Mouse (Mus musculus) urinary bladder, adult 18-20 months (tissue): ENCODE measurements around the gene Apoa2.

ENCODE experiments used
- DNase-seq, 2 experiments: peaks; one replicate each; pipeline ENCODE4 v3.0.0; 2022; ENCODE audit warnings: low spot score in 2 of 2, mixed read lengths in 2 of 2

Apoa2 gene

DNA sequence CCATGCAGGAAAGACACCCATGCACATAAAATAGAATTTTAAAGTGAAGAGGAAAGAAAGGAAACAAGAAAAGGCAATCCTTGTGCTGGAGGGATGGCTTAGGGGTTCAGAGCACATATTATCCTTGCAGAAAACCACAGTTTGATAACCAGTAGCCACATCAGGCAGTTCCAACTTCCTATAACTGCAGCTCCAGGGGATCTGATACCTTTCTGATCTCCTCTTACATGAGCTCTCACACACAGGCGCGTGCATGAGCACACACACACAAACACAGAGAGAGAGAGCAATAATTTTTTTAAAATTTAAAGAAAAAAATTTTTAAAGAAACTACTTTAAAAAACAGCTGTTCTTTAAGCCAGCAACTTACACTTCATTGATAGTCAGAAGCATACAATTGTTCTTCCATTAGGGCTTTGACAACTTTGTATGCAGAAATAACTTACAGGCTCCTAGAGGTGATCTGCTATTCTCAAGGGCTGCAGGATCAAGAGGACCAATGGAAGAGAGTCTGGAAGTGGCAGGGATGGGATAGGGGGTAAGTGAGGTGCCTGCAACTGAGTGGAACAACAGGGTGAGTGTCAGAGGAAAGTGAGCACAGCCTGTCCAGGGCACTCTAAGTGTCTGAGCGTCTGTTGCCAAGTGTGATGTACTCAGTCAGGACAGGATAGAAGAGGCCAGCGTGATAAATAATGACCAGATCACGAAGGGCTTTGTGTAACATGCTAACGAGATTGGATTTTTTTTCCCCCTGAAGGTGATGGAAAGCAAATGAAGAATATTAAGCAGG lies 19.0 kb upstream of the Apoa2 start:
- DNase-seq, result no peak

DNA sequence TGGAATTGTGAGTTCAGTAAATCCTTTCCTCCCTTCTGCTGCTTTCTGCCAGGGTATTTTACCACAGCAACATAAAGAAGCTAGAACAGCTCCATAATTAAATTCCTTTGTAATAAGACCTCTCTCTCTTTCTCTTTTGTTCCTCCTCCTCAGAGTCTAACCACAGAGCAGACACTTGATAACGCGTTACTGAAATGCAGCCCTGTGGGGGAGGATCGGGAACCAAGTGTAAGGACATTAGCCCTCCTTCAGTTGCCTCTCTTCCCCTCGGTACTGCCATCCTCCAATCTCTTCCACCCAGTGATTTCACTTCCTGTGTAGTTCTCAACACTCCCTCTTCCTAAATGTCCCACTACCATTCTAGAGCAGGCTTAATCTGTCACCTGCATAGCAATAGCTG lies 15.4 kb upstream of the Apoa2 start:
- DNase-seq, result no peak

DNA sequence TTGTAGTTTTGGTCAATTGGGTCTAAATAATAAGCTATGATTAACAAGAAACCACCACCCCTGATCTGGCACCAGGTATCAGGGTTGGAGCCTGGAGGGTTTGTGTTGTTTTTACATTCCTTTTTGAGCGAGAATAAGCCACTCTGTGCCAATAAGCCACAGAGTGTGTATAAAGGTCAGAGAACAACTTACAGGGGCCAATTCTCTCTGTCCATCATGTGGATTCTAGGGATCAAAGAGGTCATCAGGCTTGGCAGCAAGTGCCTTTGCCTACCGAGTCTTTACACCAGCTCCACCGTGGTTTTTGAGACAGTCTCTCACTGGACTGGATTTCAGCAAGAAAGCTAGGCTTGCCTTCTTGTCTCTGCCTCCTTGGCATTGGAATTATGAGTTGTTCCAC lies 12.0 kb upstream of the Apoa2 start:
- DNase-seq, result no peak

DNA sequence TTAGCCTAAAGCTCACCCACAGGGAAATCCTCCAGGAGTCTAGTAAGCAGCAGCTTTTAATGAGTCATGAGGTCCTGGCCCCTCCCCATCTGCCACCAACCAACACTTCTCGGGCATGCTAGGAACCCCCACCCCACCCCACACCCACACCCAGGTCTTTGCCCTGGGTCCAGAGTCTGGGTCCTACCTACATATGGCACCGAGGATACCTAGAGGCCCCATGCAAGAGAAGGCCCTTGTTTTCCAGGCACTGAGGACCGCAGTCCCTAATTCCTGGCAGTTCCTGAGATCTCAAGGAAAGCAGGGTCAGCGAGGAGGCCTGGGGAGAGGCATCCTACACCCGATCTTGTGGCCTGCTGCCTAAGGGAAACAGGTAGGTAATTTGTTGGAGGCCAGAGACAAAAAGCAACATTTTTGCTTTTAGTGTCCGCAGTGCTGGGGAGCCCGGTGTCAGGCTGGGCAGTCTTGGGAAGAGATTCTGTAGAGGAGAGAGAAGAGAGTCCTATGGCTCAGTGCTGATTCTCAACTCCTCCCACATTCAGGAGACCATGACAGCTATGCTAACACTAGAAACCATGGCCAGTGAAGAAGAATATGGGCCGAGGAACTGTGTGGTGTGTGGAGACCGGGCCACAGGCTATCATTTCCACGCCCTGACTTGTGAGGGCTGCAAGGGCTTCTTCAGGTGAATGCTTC lies 10.9 kb upstream of the Apoa2 start, which contains the start of gene Nr1i3:
Gene Nr1i3, plus strand, starts transcription at position 170 of the 696 bp plus-strand sequence.
- DNase-seq, result no peak

DNA sequence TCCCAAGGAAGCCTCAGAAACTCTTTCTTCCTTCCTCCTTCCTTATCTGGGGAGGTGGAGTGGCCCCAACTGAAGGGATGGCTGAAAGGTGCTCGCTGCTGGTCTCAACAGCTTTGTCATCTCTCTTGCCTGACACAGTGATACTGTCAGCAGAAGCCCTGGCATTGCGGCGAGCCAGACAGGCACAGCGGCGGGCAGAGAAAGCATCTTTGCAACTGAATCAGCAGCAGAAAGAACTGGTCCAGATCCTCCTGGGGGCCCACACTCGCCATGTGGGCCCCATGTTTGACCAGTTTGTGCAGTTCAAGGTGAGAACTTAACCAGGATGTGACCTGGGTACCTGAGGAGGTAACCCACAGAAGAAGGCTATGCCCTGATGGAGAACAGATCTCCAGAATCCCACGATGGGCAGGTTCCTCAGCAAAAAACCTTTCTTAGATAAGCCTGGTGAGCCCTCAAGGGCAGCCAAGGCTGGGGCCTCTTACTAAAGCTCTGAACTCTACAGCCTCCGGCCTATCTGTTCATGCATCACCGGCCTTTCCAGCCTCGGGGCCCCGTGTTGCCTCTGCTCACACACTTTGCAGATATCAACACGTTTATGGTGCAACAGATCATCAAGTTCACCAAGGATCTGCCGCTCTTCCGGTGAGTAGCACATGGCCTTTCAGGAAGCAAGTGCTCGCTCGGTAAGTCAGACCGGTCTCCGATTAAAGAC lies 8.5 kb upstream of the Apoa2 start:
- DNase-seq, result no peak

DNA sequence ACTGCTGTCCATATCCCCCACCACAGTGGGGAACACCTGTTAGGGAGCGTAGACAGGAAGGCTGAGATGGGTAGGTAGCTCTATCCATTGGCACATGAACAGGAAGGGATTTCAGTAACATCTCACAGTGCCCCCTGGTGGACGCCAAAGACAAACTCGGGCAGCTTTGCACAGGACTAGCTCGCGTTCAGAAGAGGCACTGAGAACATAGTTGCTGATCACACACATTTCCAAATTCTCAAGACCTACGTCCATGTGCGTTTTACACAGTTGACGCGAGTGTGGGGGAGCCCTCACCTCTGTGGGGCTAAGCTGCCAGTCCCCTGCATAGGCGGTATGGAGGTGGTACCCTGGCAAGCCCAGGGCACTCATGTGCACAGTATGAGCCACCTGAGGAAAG lies 4.0 kb upstream of the Apoa2 start:
- DNase-seq, result peak; percentile 69 to 78

DNA sequence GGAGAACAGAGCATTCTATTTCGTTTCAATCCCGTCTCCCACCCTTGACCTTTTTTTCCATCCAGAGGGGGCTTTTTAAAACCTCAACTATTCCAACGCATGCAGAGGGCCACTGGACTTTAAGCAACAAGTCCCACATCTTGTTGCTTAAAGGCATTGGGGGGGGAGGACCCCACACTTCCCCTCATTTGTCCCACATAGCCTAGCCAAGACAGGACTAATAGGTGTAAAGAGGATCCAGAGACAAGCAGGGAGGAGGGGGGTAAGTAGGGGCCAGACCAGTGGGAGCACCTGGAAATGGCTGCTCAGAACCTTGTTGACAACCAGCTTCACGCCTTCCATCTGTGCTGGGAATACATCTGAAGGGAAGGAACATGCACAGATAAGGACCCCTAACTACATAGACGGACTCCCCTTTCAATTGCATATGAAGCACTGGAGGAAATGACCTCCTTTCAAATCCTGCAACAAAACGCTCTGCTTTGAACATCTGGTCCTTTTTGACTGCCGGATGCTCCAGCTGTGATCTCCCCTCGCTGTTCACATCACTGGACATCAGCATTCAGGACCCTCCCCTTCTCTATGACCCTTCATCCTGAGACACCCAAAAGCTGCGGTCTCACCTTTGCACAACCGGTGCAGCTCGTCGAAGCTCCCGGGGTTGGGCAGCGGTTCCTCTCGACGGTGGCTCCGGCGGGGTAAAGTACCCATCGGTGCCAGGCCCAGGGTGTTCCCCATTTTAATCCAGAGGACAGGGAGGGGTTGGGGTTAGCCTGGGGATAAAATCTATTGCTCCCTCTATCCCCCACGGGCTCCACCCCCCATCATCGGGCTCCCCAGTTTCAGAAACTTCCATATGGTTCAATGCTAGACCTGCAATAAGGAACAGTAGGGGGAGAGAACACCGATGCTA lies 3.3 kb upstream of the Apoa2 start:
- DNase-seq, result no peak

DNA sequence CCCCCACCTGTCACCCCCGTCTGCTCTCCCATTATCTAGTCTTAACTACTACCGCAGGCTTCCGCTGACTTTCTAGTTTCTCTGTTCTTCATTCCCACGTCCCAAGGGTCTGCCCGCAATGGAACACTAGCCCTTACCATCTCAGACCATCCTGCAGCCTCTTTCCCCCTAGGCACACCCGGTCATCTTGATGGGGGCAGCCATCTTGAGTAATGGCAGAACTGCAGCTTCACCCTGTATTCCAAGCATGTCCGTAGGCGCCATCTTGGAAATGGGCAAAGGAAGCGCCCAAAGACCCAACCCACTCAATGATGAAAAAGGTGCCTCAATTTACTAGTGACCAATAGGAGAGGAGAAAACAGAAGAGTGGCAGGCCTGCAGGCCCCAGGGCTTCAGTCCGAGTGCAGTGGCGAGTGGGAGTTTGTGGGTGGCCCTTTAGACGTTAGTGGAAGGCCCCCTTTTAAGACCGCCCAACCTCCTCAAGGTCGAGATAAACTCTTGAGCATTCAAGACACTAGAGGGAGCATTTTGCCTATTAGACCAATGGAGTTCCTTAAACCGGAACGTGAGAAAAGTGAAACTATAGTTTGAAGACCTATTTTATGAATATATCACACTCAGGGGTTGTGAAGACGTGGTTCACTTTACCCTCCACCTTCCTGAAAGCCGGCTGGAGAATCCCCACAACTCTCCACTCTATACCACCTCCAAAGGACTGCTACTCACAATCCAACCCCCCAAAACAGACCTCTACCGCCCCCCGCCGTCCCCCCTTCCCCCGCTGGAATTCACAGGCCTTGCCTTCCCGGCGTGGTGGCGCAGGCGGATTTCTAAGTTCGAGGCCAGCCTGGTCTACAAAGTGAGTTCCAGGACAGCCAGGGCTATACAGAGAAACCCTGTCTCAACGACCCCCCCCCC lies 2.4 kb upstream of the Apoa2 start, which contains the start of gene Tomm40l:
Gene Tomm40l, minus strand, starts transcription at position 277 of the 918 bp plus-strand sequence.
- DNase-seq, result peak; percentile 82 to 95

DNA sequence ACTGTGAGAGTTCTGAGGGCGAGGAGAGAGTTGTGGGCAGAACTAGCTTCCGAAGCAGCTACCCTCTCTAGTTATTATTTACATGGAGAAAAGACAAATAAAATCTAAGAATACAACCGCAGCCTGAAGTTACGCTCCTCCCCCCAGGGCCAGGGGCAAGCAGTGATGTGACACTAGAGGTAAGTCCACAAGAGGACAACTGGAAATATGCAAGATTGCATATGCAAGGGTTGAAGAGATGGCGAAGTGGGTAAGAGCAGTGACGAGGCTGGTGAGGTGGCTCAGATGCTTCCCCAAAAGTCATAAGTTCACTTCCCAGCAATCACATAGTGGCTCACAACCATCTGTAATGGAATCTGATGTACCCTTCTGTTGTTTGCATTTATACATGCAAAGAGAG lies 1.7 kb upstream of the Apoa2 start:
- no peak for DNase-seq

DNA sequence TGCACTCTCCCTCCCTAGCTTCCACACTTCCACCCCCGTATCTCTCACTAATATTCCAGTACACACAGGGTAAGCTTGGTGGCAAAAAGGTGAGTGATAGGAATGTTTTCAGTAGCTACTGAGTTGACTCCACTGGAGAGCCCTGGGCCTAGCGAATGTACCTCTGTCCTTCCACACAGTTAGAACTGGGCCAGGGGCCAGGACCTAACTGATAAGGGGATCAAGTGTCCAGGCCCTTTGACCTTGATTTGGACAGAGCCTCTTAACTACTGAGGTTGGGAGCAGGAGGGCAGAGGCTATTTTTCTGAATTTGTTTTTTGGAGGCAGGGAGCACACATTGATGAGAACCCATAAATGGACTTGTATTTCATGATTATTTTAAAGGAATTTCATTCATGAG lies 1.1 kb upstream of the Apoa2 start:
- no peak for DNase-seq

DNA sequence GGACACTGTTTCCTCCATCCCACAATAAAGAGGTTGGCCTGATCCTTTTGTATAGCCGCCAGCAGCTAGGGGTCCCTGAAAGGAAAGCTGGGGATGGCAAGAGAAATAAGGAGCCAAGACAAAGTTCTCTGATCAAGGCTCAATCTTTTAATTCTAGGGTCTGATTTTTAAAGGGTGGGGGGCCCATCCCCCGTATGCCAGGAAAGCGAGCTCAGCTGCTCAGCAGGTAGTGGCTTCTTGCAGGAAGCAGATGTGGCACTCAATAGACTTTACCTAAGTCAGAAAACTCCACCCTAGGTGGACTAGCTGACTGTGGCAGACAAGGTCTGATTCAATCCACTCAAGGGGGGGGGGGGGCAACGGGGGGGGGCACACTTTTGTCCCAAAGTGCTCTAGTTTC lies 1.9 kb downstream of the Apoa2 start:
- DNase-seq, result no peak

DNA sequence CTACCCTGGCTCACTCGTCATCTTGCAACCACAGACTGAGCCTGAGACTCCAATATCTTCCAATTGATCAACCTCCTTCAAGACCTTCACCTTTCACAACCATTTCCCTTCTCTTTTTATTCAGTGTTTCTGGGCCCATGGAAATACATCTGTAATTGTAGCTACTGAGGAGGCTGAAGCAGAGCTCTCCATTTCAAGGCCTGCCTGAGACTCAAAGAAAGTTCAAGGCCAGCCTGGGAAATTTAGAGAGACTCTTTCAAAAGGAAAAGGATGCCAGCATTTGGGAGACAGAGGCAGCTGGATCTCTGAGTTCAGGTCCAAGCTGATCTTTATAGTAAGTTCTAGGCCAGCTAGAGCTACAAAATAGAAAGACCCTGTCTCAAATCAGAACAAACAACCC lies 3.0 kb downstream of the Apoa2 start:
- no peak for DNase-seq

DNA sequence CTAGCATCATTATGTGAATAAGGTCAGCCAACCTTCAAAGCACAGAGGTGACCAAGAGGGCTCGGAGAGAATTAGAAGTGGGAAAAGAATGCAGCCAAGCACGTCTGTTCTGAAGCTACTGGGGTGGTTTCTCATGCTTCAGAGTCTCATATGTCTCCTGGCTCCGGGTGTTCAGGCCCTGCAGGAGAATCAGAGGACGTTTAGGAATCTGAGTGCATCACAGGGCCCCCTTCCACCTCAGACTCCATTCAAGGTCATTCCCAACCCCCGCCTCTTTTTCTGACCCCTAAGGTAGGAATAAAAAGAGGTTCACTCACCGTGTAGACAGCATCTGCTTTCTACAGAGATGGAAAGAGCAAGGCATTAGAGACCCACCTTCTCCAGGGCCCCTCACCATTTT lies 4.9 kb downstream of the Apoa2 start:
- DNase-seq, result no peak

DNA sequence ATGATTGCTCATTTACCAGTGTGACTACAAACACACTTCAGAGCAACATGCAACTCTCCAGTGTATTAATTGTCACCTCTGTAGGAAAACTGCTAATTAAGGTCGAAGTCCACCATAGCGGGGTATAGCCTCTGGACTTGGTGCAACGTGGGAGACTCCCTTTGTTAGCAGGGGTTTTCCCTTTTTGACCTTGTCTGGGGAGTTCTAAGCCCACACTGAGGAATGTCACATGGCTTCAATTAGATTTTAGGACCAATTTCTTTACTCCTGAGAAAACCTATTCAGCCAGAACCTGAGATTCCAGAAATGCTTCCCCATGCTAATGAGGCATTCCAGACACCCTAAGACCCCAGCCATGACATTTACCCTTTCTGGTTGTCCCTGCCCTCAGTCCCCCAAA lies 5.4 kb downstream of the Apoa2 start:
- DNase-seq, result no peak

DNA sequence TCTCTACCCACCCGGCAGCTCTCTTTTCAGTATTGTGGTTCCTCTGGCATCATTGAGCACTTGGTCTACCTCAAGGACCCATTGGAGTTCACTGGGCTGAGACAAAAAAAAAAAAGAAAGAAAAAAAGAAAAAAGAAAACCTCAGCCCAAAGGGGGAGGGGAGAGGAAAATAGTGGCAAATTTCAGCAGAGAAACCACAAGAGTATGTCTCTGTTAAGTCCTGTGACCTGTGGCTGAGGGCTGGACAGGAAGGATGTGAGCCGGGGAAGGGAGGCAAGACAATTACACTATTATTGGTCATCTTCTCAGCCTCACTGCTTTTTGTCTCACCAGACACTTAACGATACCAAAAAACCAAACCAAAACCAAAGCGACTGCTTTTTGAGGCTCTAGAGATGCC lies 7.0 kb downstream of the Apoa2 start:
- no peak for DNase-seq

DNA sequence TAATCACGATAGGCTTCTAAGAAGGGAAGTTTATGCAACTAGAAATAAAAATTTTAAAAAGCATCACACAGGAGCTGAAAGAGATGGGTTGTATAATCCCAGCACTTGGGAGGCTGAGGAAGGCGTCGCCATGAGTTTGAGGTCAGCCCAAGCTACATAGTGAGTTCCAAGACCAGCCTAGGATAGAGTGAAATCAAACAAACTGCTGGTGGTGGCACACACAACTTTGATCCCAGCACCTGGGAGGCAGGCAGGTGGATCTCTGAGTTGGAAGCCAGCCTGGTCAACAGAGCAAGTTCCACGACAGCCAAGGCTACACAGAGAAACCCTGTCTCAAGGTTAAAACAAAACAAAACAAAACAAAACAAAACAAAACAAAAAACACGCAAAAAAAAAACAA lies 7.5 kb downstream of the Apoa2 start:
- no peak for DNase-seq

DNA sequence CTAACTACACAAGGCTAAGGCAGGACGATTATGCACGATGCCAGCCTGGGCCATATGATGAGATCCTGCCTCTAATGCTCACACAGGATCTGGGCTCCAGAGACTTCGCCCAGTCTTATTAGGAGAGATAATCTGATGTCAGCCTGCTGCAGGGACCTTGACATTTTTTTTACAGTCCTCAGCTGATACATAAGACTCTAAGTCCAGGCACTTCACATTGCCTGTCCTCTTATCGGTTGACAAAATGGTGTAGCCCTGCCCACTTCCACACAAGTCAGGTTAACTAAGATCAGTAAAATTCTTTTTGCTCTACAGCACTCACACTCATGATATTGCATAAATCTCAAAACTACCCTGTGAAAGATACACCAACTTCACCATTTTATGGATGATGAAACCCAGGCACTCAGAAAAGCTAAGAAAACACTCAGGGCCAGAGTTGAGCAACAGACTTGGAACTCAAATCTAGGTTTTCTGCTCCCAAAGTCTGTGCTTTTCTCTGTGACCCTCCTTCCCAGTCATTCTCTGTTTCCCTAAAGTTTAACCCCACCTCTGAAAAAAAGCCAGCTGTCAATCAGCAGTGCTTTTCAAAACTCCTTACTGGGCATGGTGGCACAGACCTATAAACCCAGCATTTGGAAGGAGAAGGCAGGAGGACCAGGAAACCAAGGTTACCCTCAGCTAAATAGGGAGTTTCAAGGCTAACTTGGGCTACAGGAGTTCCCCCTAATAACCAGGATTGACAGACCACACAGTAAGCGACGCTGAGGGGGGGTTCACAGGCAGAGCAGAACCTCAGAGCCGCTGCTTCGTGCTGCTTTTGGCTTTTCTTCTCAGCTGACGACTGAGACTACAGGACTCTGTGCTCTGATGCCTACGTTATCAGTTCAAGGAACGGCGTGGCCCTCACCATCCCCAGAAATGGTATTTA lies 8.2 kb downstream of the Apoa2 start:
- no peak for DNase-seq

DNA sequence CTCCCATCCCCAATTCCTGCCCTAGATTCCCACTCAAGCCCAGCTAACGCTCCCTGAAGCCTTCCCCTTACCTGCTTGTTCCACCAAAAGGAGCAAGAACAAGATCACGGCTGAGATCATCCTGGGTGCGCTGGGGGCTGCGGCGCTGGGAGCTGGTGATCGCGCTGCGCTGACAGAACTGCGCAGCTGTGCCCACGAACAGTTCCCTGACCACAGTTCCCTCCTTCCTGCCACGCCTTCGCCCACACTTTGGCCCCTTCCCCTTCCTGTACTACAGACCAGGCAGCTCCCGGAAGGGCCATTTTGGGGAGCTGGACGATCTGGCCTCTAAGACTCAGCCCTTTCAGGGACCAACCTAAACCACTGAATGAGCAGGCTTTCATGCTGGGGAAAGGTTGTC lies 9.3 kb downstream of the Apoa2 start, which contains the start of gene Fcer1g:
Gene Fcer1g, minus strand, starts transcription at position 240 of the 400 bp plus-strand sequence.
- no peak for DNase-seq

DNA sequence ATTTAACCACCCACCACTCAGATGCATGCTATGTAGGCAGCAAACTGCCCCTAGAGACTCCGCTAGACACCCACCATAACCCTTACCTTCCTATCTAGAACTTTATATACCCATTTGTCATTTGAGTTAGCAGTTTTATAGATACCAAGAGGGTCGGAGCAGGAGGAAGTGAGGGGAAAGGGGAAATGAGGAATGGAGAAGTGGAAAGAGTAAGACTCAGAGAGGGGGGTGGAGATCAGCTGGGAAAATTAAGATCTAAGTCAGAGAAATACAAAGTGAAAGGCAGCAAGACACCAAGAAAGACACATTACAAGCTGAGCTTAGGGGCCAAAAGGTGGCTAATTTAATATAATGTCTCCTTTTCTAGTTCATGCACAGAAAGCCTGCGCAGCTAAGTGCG lies 9.7 kb downstream of the Apoa2 start:
- DNase-seq, result no peak
